Mouse (Mus musculus): ENCODE data around the gene Fcor. TPM values are rescaled to one million over a fixed set of nuclear protein-coding genes. Genes with fewer than 3 reads are reported as not detected.

The Fcor gene
- total RNA-seq, 2 experiments from 2014 or later = 0.82 to 7.1 TPM

- DNase-seq = peak; percentile 95
These were observed 4.2 kb upstream of the Fcor start, which contains the start of gene Trappc5 for GRCm38 (mm10) chr8:3676131-3676992. Gene Trappc5, plus strand, starts transcription at chr8:3676299.

- no peak for DNase-seq
These were observed 2.5 kb upstream of the Fcor start for GRCm38 (mm10) chr8:3674671-3675070.

- peak in 1 of 2 experiments; percentile 28 for DNase-seq
These were observed 1.8 kb downstream of the Fcor start for GRCm38 (mm10) chr8:3670388-3670787.

- no peak for DNase-seq
These were observed 6.7 kb downstream of the Fcor start, which contains the start of gene Mcemp1 for GRCm38 (mm10) chr8:3665507-3665906. Gene Mcemp1, plus strand, starts transcription at chr8:3665754.

- no peak for DNase-seq
These were observed 7.8 kb downstream of the Fcor start for GRCm38 (mm10) chr8:3664405-3664804.

- no peak for DNase-seq
These were observed 11.3 kb downstream of the Fcor start for GRCm38 (mm10) chr8:3660889-3661288.

- DNase-seq = no peak
These were observed 15.3 kb downstream of the Fcor start for GRCm38 (mm10) chr8:3656725-3657381.

- DNase-seq = no peak
These were observed 16.6 kb downstream of the Fcor start, which contains the start of gene Retn for GRCm38 (mm10) chr8:3655526-3655925. Gene Retn, plus strand, starts transcription at chr8:3655770.

- DNase-seq = no peak
These were observed 17.2 kb downstream of the Fcor start for GRCm38 (mm10) chr8:3654726-3655508.

GRCm38 (mm10) chr8:3652845-3653244 is 19.3 kb downstream of the Fcor start:
- no peak for DNase-seq

GRCm38 (mm10) chr8:3648990-3649389 is 23.2 kb downstream of the Fcor start:
- DNase-seq = no peak

- peak in 1 of 2 experiments; percentile 15 for DNase-seq
These were observed 23.9 kb downstream of the Fcor start for GRCm38 (mm10) chr8:3648268-3648667.

GRCm38 (mm10) chr8:3647561-3647960 is 24.6 kb downstream of the Fcor start:
- DNase-seq = no peak

GRCm38 (mm10) chr8:3646824-3647531 is 25.2 kb downstream of the Fcor start:
- no peak for DNase-seq

GRCm38 (mm10) chr8:3645804-3646203 is 26.4 kb downstream of the Fcor start:
- DNase-seq = peak; percentile 18 to 49

- no peak for DNase-seq
These were observed 40.7 kb downstream of the Fcor start for GRCm38 (mm10) chr8:3631478-3631875.

GRCm38 (mm10) chr8:3630647-3631477 is 41.3 kb downstream of the Fcor start, which contains the start of gene Stxbp2:
Gene Stxbp2, plus strand, starts transcription at chr8:3630955.
- peak; percentile 40 to 56 for DNase-seq

- DNase-seq = no peak
These were observed 44.1 kb downstream of the Fcor start for GRCm38 (mm10) chr8:3628014-3628413.

GRCm38 (mm10) chr8:3626971-3627370 is 45.2 kb downstream of the Fcor start:
- no peak for DNase-seq

GRCm38 (mm10) chr8:3625445-3625844 is 46.7 kb downstream of the Fcor start, which contains the start of gene Pcp2:
Gene Pcp2, minus strand, starts transcription at chr8:3625545.
- DNase-seq = no peak

GRCm38 (mm10) chr8:3622119-3622518 is 50.0 kb downstream of the Fcor start:
- DNase-seq = no peak

Measured in heart, adult 18-20 months (tissue).